Mouse (Mus musculus): ENCODE results near the gene Bmper. TPM values are rescaled to one million over a fixed set of nuclear protein-coding genes. Genes with fewer than 3 reads are reported as not detected.

The Bmper gene
- polyA plus RNA-seq, 1 experiment from 2014 or later: 21.0 TPM

DNA sequence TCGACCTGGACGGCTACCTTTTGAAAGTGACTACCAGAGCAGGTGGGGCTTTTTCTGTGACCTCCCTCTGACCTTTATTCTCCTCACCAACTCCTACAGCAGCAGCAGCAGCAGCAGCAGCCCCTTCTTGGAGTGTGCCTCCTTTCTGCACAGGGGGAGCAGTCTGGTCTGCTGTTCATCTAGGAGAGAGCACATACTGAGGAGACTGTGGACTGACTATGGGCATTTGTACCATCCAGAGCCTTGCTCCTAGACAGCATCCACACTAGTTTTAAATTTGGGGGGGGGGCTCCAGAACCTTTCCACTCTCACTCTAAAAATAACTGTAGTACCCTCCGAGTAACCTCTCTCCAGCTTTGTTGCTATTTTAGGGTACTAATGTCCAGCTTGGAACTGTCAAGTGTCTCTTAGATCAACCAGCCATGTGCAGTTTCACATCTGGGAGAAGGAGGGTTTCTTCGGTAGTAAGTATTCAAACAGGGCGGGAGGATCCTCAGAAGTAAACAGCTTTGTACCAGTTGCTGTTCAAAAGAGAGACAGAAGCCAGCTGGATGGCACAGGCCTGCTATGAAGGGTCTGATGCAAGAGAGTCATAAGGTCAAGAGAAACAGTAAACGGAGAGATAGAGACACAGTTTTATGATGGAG, 176.9 kb downstream of the Bmper start:
- 29% methylated on average over 6 of the region's 6 CpGs for WGBS
- no peak overlapping the region for H3K4me2 ChIP-seq (replicated peaks; ENCODE audit: low read depth, low read length)
- no peaks in the 10 kb centered on the region for H3K9me3 ChIP-seq (ENCODE audit: low read length)
- H3K4me3 ChIP-seq (ENCODE audit: low read length): no peak overlapping the region
- no peak for ATAC-seq (ENCODE audit: low FRiP score, low TSS enrichment)
- H3K27me3 ChIP-seq (ENCODE audit: insufficient read depth, low read length): no peaks in the 10 kb centered on the region
- H3K36me3 ChIP-seq (ENCODE audit: insufficient read depth, low read length): no peaks in the 10 kb centered on the region
- H3K9ac ChIP-seq (replicated peaks; ENCODE audit: low read length): no peak overlapping the region
- H3K4me1 ChIP-seq (ENCODE audit: insufficient read depth, low read length): peaks cover 11% of the 10 kb centered on the region; the same call in 1 of the 2 replicates
- no peak overlapping the region for H3K27ac ChIP-seq (ENCODE audit: low read length)

DNA sequence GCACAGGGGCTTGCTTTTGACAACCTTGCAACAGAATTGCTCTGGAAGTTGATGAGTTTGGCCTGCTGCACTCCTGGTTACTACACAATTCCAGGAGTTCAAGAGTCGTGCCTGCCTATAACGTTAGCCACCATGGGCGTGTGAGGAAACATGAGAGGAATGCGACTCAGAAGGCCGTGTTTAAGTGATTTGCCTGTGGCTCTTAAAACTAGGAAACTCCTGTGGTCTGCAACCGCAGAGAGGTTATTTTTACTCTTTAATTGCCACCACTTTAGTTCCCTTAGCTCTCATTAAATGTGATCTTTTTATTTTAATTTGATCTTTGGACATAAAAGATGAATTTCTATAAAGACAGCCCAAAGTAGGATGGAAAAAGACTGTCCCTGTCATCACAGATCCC, 184.5 kb downstream of the Bmper start:
- no peaks in the 10 kb centered on the region for H3K4me1 ChIP-seq (ENCODE audit: insufficient read depth, low read length)
- H3K4me3 ChIP-seq (ENCODE audit: low read length): no peak overlapping the region
- no peaks in the 10 kb centered on the region for H3K27me3 ChIP-seq (ENCODE audit: insufficient read depth, low read length)
- no peak for ATAC-seq (ENCODE audit: low FRiP score, low TSS enrichment)
- H3K9me3 ChIP-seq (ENCODE audit: low read length): no peaks in the 10 kb centered on the region
- WGBS: 62% methylated on average over 6 of the region's 6 CpGs
- H3K4me2 ChIP-seq (replicated peaks; ENCODE audit: low read depth, low read length): no peak overlapping the region
- H3K9ac ChIP-seq (replicated peaks; ENCODE audit: low read length): no peak overlapping the region
- H3K36me3 ChIP-seq (ENCODE audit: insufficient read depth, low read length): no peaks in the 10 kb centered on the region
- no peak overlapping the region for H3K27ac ChIP-seq (ENCODE audit: low read length)

DNA sequence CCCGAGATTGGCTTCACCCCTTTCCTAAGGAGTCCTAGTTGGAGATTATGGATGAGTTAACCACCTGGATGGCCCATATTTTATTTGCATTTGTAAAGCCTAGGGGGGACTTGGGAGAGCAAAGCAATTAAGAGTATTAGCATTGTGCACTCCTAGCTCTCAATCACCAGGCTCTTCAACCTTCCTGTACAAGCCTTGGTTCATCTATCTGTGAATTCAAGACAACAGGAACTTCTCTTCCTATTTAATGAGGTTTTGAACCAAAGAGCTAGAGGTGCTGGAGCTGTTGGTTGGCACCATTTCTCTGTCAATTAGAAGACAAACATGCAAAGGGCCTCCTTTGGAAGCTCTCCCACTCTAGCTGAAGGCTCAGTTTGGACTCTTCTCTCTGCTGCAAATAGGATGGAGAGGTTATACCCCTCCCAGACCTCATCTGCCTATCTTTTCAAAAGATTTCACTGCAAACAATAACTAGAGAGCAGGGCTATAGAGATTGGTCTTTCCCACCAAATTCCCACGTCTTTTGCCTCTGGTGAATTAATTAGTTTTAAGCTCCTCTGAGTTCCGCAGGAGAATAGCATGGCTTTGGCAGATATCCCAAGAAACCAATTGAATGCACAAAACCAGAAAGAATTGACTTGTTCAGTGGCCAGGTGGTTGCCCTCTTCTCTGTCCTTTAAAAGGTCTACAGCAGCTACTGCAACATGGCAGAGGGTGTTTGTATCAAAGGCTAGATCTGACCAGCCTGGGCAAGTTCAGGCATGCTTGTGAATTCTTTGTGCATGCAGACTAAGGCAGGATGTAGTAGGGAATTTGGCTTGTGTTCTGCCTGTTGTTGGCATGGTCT, 185.3 kb downstream of the Bmper start:
- no peaks in the 10 kb centered on the region for H3K27me3 ChIP-seq (ENCODE audit: insufficient read depth, low read length)
- H3K9ac ChIP-seq (replicated peaks; ENCODE audit: low read length): no peak overlapping the region
- no peaks in the 10 kb centered on the region for H3K36me3 ChIP-seq (ENCODE audit: insufficient read depth, low read length)
- H3K4me1 ChIP-seq (ENCODE audit: insufficient read depth, low read length): no peaks in the 10 kb centered on the region
- no peaks in the 10 kb centered on the region for H3K9me3 ChIP-seq (ENCODE audit: low read length)
- no peak overlapping the region for H3K4me2 ChIP-seq (replicated peaks; ENCODE audit: low read depth, low read length)
- H3K27ac ChIP-seq (ENCODE audit: low read length): no peak overlapping the region
- WGBS: 76% methylated on average over 3 of the region's 3 CpGs
- ATAC-seq (ENCODE audit: low FRiP score, low TSS enrichment): no peak
- H3K4me3 ChIP-seq (ENCODE audit: low read length): no peak overlapping the region

DNA sequence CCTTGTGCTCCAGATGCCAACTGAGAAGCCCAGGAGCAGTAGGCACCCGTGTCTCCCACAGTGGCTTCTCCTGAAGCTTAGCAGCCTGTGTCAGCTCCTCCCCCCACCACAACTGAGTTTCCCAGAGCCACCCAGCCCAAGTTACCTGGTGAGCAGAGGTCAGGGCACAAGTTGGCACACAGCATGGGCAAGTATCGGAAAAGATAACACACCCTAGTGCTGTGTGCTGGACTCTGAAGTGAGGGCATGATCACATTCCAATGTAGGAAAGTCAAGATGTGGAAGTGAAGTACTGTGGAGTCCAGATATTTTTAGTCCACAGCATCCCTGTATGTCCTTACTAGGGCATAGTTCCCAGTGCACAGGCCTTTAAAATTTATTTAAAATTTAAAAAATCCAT, 187.7 kb downstream of the Bmper start:
- Histone ChIP-seq H3K27me3 (ENCODE audit: insufficient read depth, low read length) (no peaks in the 10 kb centered on the region), H3K36me3 (ENCODE audit: insufficient read depth, low read length) (no peaks in the 10 kb centered on the region), H3K9ac (replicated peaks; ENCODE audit: low read length) (no peak overlapping the region), H3K4me2 (replicated peaks; ENCODE audit: low read depth, low read length) (no peak overlapping the region), H3K4me1 (ENCODE audit: insufficient read depth, low read length) (no peaks in the 10 kb centered on the region), H3K27ac (ENCODE audit: low read length) (no peak overlapping the region), H3K4me3 (ENCODE audit: low read length) (no peak overlapping the region), H3K9me3 (ENCODE audit: low read length) (no peaks in the 10 kb centered on the region)
- no peak for ATAC-seq (ENCODE audit: low FRiP score, low TSS enrichment)
- WGBS: 90% methylated on average over 2 of the region's 2 CpGs

DNA sequence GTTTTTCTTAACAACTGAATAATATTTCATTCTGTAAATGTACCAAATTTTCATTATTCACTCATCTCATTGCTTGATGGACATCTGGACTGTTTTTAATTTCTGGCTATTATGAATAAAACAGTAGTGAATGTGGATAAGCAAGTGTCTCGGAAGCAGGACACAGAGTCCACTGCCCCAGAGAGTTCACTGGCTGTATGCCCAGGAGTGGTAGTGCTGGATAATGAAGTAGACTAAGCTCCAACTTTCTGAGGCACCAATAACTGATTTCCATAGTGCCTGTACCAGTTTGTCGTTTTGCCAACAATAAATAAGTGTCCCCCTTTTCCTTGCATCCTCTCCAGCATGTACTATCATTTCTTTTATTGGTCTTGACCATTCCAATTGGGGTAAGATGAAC, 190.1 kb downstream of the Bmper start:
- peaks cover 7% of the 10 kb centered on the region; the same call in 1 of the 2 replicates for H3K9me3 ChIP-seq (ENCODE audit: low read length)
- no peak overlapping the region for H3K4me2 ChIP-seq (replicated peaks; ENCODE audit: low read depth, low read length)
- no peak overlapping the region for H3K9ac ChIP-seq (replicated peaks; ENCODE audit: low read length)
- H3K27me3 ChIP-seq (ENCODE audit: insufficient read depth, low read length): no peaks in the 10 kb centered on the region
- no peak overlapping the region for H3K27ac ChIP-seq (ENCODE audit: low read length)
- H3K4me3 ChIP-seq (ENCODE audit: low read length): no peak overlapping the region
- no peaks in the 10 kb centered on the region for H3K36me3 ChIP-seq (ENCODE audit: insufficient read depth, low read length)
- WGBS: 81% methylated on average over 2 of the region's 2 CpGs
- H3K4me1 ChIP-seq (ENCODE audit: insufficient read depth, low read length): no peaks in the 10 kb centered on the region
- no peak for ATAC-seq (ENCODE audit: low FRiP score, low TSS enrichment)

DNA sequence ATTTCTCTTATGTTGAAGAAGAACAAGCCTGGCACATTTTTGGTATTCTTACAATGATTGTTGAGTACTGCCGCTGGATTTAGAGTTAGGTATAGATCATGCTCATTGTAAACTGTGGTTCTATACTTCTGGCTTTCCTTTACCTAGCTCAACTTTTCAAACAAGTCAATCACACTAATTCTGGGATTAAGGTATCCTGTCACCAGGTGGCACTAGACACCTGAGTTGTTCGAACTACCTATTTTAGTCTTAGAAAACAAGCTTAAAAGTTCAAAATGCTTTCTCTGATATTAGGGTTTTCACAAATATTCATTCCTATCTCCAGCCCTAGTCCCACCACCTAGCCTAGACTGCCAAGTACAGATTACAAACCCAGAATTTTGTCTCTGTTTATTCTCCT, 196.2 kb downstream of the Bmper start:
- no peak overlapping the region for H3K27ac ChIP-seq (ENCODE audit: low read length)
- WGBS: 92% methylated on average over 2 of the region's 2 CpGs

DNA sequence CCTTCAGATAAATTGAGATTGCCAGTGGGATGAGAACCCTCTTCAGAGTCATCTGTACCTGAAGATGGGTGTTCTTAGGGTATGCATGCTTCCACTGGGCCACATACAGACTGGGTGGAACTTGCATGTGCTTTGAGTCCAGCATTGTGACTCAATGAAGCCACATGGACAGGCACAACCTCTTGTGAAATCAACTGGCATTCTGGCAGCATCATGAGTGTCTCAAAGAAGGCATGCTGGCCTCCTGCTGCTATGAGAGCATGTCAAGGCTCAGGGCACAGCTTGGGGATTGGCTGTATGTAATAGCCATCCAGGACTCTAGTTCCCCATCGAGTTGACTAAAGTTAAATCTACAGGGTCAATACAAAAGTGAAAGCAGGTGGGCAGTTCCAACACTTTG, 200.9 kb downstream of the Bmper start:
- no peak overlapping the region for H3K9ac ChIP-seq (replicated peaks; ENCODE audit: low read length)
- no peak overlapping the region for H3K4me2 ChIP-seq (replicated peaks; ENCODE audit: low read depth, low read length)
- WGBS: 79% methylated on average over 1 of the region's 1 CpGs
- H3K36me3 ChIP-seq (ENCODE audit: insufficient read depth, low read length): no peaks in the 10 kb centered on the region
- no peak overlapping the region for H3K4me3 ChIP-seq (ENCODE audit: low read length)
- no peaks in the 10 kb centered on the region for H3K4me1 ChIP-seq (ENCODE audit: insufficient read depth, low read length)
- ATAC-seq (ENCODE audit: low FRiP score, low TSS enrichment): no peak
- H3K27me3 ChIP-seq (ENCODE audit: insufficient read depth, low read length): no peaks in the 10 kb centered on the region
- no peak overlapping the region for H3K27ac ChIP-seq (ENCODE audit: low read length)
- H3K9me3 ChIP-seq (ENCODE audit: low read length): no peaks in the 10 kb centered on the region

More for the DNA sequence above, 196.2 kb downstream of the Bmper start:
- no peak for ATAC-seq (ENCODE audit: low FRiP score, low TSS enrichment)
- no peaks in the 10 kb centered on the region for H3K4me1 ChIP-seq (ENCODE audit: insufficient read depth, low read length)
- no peaks in the 10 kb centered on the region for H3K36me3 ChIP-seq (ENCODE audit: insufficient read depth, low read length)
- H3K4me2 ChIP-seq (replicated peaks; ENCODE audit: low read depth, low read length): no peak overlapping the region
- no peaks in the 10 kb centered on the region for H3K27me3 ChIP-seq (ENCODE audit: insufficient read depth, low read length)
- no peak overlapping the region for H3K4me3 ChIP-seq (ENCODE audit: low read length)
- no peak overlapping the region for H3K9ac ChIP-seq (replicated peaks; ENCODE audit: low read length)
- peaks cover 7% of the 10 kb centered on the region; the same call in 1 of the 2 replicates for H3K9me3 ChIP-seq (ENCODE audit: low read length)

DNA sequence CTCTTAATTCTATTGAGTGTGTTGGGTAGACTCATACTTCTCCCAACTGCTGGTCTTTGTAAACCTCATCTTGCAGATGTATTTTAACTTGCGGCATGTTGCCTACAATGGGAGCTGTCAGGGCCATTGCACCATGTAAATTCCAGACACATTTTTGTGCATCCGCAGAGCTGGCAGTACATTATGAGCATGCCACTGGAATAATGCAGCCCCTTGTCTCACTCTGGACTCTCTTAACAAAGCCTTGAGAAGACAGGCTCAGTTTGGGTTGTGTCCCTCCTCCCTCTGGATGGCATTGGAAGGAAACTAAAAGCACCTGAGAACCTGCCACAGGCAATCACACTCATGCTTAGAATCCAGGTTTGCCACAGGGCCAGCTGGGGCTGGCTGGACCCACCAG, 209.8 kb downstream of the Bmper start:
- WGBS: 92% methylated on average over 2 of the region's 2 CpGs
- no peak for ATAC-seq (ENCODE audit: low FRiP score, low TSS enrichment)
- Histone ChIP-seq H3K4me3 (ENCODE audit: low read length) (no peak overlapping the region), H3K4me2 (replicated peaks; ENCODE audit: low read depth, low read length) (no peak overlapping the region), H3K9me3 (ENCODE audit: low read length) (no peaks in the 10 kb centered on the region), H3K4me1 (ENCODE audit: insufficient read depth, low read length) (no peaks in the 10 kb centered on the region), H3K36me3 (ENCODE audit: insufficient read depth, low read length) (no peaks in the 10 kb centered on the region), H3K9ac (replicated peaks; ENCODE audit: low read length) (no peak overlapping the region), H3K27ac (ENCODE audit: low read length) (no peak overlapping the region), H3K27me3 (ENCODE audit: insufficient read depth, low read length) (no peaks in the 10 kb centered on the region)

DNA sequence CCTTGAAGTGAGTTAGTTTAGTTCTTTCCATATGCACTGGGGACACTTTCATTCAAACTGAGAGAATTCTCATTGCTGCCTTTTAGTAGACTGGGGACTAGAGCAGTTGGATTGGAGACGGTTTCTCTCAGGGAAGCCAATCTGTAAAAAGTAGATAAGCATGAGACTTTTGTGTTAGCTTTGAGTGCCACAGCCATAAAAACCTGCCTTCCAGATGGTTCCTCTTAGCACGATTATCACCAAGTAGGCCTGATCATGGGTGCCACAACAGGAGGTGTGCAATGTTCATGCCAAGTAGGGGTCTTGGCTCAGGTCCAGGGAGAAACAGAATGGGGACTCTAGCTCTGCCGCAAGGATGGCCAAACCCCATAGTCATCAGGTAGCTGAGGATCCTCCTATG, 210.4 kb downstream of the Bmper start:
- 86% methylated on average over 3 of the region's 3 CpGs for WGBS
- no peak for ATAC-seq (ENCODE audit: low FRiP score, low TSS enrichment)
- Histone ChIP-seq H3K36me3 (ENCODE audit: insufficient read depth, low read length) (no peaks in the 10 kb centered on the region), H3K4me3 (ENCODE audit: low read length) (no peak overlapping the region), H3K9ac (replicated peaks; ENCODE audit: low read length) (no peak overlapping the region), H3K27ac (ENCODE audit: low read length) (no peak overlapping the region), H3K9me3 (ENCODE audit: low read length) (no peaks in the 10 kb centered on the region), H3K27me3 (ENCODE audit: insufficient read depth, low read length) (no peaks in the 10 kb centered on the region), H3K4me2 (replicated peaks; ENCODE audit: low read depth, low read length) (no peak overlapping the region), H3K4me1 (ENCODE audit: insufficient read depth, low read length) (no peaks in the 10 kb centered on the region)

DNA sequence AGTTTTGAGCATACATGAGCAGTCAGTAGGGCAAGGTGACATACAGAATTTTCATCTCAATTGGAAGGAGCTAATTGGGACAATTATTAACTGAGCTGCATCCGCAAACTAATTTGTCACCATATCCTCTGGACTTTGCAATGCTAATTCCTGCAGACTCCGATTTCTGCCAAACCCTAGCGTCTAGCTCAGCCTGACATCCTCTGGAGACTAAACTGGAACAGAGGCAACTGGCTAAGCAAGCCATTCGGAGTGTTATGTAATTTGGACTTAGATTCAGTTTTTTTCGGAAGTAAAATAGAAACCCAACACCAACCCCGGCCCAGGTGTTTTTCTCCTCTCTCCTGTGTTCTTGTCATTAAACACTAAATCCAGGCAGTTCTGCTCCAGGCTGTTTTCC, 213.9 kb downstream of the Bmper start:
- no peaks in the 10 kb centered on the region for H3K36me3 ChIP-seq (ENCODE audit: insufficient read depth, low read length)
- no peaks in the 10 kb centered on the region for H3K9me3 ChIP-seq (ENCODE audit: low read length)
- no peak overlapping the region for H3K4me3 ChIP-seq (ENCODE audit: low read length)
- H3K27ac ChIP-seq (ENCODE audit: low read length): no peak overlapping the region
- no peak overlapping the region for H3K9ac ChIP-seq (replicated peaks; ENCODE audit: low read length)
- no peaks in the 10 kb centered on the region for H3K4me1 ChIP-seq (ENCODE audit: insufficient read depth, low read length)
- H3K4me2 ChIP-seq (replicated peaks; ENCODE audit: low read depth, low read length): no peak overlapping the region
- 32% methylated on average over 6 of the region's 6 CpGs for WGBS
- ATAC-seq (ENCODE audit: low FRiP score, low TSS enrichment): no peak
- H3K27me3 ChIP-seq (ENCODE audit: insufficient read depth, low read length): no peaks in the 10 kb centered on the region

Data from kidney, embryonic 16.5 days (tissue).